Mouse (Mus musculus) E14TG2a.4 (cell line): ENCODE measurements at regions not wholly inside any gene's neighbourhood (a gene's known extent, or its start where the extent isn't known, plus 50 kb on each side); places are given as distances from the start of the nearest gene placed in this dataset.
"Not testable (repeated sequence)": the region's sequence is repeated elsewhere in the genome, so short reads cannot be mapped to it uniquely, and the experiment has no call there.

Source experiments
- CTCF ChIP-seq: conservative IDR thresholded peaks from 2 replicates; pipeline ENCODE4 v1.5.1; 2014; ENCODE audit warnings: low read length
- NANOG ChIP-seq: IDR thresholded peaks from 2 replicates; pipeline ENCODE4 v1.6.1; 2014; ENCODE audit warnings: borderline replicate concordance, low read length, mixed read lengths

- not testable (repeated sequence) for TF ChIP-seq CTCF, NANOG
These were observed 101.9 kb downstream of the Btg1 start for GRCm38 (mm10) chr10:96718706-96719105.
